Mouse (Mus musculus) CH12.LX (cell line): ENCODE measurements around the gene Cmtm7. TPM values are rescaled to one million over a fixed set of nuclear protein-coding genes. Genes with fewer than 3 reads are reported as not detected.

Source experiments
- DNase-seq: peaks from one replicate; pipeline ENCODE4 v3.0.0-alpha.2; 2013; ENCODE audit errors: extremely low read depth
- H3K27ac ChIP-seq: 2 replicates; pipeline ENCODE4 v1.5.1; 2012; ENCODE audit warnings: low read depth, mild to moderate bottlenecking, control low read depth, moderate library complexity; ENCODE audit not compliant: insufficient read depth
- H3K27me3 ChIP-seq: replicated peaks from 2 replicates; pipeline ENCODE3; 2012; ENCODE audit warnings: inconsistent platforms
- H3K36me3 ChIP-seq, 2 experiments: replicated peaks in 1 of 2; 2 replicates each; pipeline versions ENCODE3 to v1.6.1; 2012; ENCODE audit warnings: inconsistent platforms in 1 of 2, low read length in 1 of 2, mild to moderate bottlenecking in 1 of 2, mixed read lengths in 1 of 2, moderate library complexity in 1 of 2; ENCODE audit not compliant: control insufficient read depth in 1 of 2, insufficient read depth in 1 of 2
- H3K4me1 ChIP-seq, 2 experiments: 2 replicates each; pipeline ENCODE4 v1.6.1; 2012; ENCODE audit warnings: inconsistent platforms in 1 of 2, moderate library complexity in 1 of 2; ENCODE audit not compliant: insufficient read depth in 2 of 2, control insufficient read depth in 1 of 2
- H3K4me2 ChIP-seq: 2 replicates; pipeline ENCODE4 v1.6.1; 2012; ENCODE audit warnings: low read depth, mild to moderate bottlenecking, control low read depth; ENCODE audit not compliant: poor library complexity, insufficient read depth, severe bottlenecking
- H3K4me3 ChIP-seq, 3 experiments: fragments of 150-350 bp in 1 of 3; sonication (generic) in 1 of 3; replicated peaks in 1 of 3; 2 replicates each; pipeline versions ENCODE3 to v1.5.1; 2011 to 2012; ENCODE audit warnings: low read depth in 2 of 3, low read length in 2 of 3, mild to moderate bottlenecking in 2 of 3, moderate library complexity in 2 of 3, control low read depth in 1 of 3, improper control_type of control experiment in 1 of 3, inconsistent platforms in 1 of 3, mixed read lengths in 1 of 3; ENCODE audit not compliant: poor library complexity in 1 of 3
- H3K79me2 ChIP-seq: replicated peaks from 2 replicates; pipeline ENCODE4 v1.6.1; 2012; ENCODE audit warnings: mild to moderate bottlenecking, moderate library complexity; ENCODE audit not compliant: control insufficient read depth, poor library complexity, insufficient read depth, severe bottlenecking; ENCODE audit errors: extremely low read depth
- H3K9ac ChIP-seq: 2 replicates; pipeline ENCODE4 v1.6.1; 2012; ENCODE audit warnings: low read depth, mild to moderate bottlenecking, control low read depth, moderate library complexity; ENCODE audit not compliant: insufficient read depth
- H3K9me3 ChIP-seq: replicated peaks from 2 replicates; pipeline ENCODE3; 2012; ENCODE audit warnings: low read length, inconsistent platforms, mixed read lengths
- CHD1 ChIP-seq: IDR thresholded peaks from 2 replicates; pipeline ENCODE4 v1.6.1; 2012; ENCODE audit warnings: low read depth, low read length, improper control_type of control experiment, inconsistent platforms
- CHD2 ChIP-seq: IDR thresholded peaks from 2 replicates; pipeline ENCODE4 v1.6.1; 2011; ENCODE audit warnings: low read length, improper control_type of control experiment
- E2F4 ChIP-seq: IDR thresholded peaks from 2 replicates; pipeline ENCODE4 v1.6.1; 2011; ENCODE audit warnings: low read depth, low read length, improper control_type of control experiment; ENCODE audit not compliant: insufficient replicate concordance
- ETS1 ChIP-seq: conservative IDR thresholded peaks from 2 replicates; pipeline ENCODE4 v1.6.1; 2012; ENCODE audit warnings: low read depth, mild to moderate bottlenecking, inconsistent platforms, low read length, improper control_type of control experiment, moderate library complexity
- GABPA ChIP-seq: IDR thresholded peaks from 2 replicates; pipeline ENCODE4 v1.6.1; 2012; ENCODE audit warnings: low read depth, low read length, improper control_type of control experiment, inconsistent platforms; ENCODE audit not compliant: insufficient replicate concordance
- JUN ChIP-seq: IDR thresholded peaks from 2 replicates; pipeline ENCODE4 v1.6.1; 2011; ENCODE audit warnings: low read depth, mild to moderate bottlenecking, low read length, improper control_type of control experiment, moderate library complexity; ENCODE audit not compliant: insufficient read depth
- MAFK ChIP-seq: IDR thresholded peaks from 2 replicates; pipeline ENCODE4 v1.6.1; 2011; ENCODE audit warnings: low read length, improper control_type of control experiment; ENCODE audit not compliant: insufficient replicate concordance
- MAX ChIP-seq: IDR thresholded peaks from 2 replicates; pipeline ENCODE4 v1.6.1; 2011; ENCODE audit warnings: low read length, improper control_type of control experiment
- MAZ ChIP-seq: IDR thresholded peaks from 2 replicates; pipeline ENCODE4 v1.6.1; 2012; ENCODE audit warnings: low read depth, mild to moderate bottlenecking, inconsistent platforms, low read length, improper control_type of control experiment, moderate library complexity
- MEF2A ChIP-seq: IDR thresholded peaks from 2 replicates; pipeline ENCODE4 v1.6.1; 2014; ENCODE audit warnings: low read depth, mild to moderate bottlenecking, inconsistent platforms, low read length, improper control_type of control experiment, borderline replicate concordance
- MXI1 ChIP-seq: IDR thresholded peaks from 2 replicates; pipeline ENCODE4 v1.6.1; 2011; ENCODE audit warnings: mild to moderate bottlenecking, low read depth, low read length, improper control_type of control experiment
- MYC ChIP-seq: IDR thresholded peaks from 2 replicates; pipeline ENCODE4 v1.6.1; 2011; ENCODE audit warnings: low read depth, mild to moderate bottlenecking, improper control_type of control experiment, low read length
- NELFE ChIP-seq: IDR thresholded peaks from 2 replicates; pipeline ENCODE4 v1.6.1; 2011; ENCODE audit warnings: low read depth, low read length, improper control_type of control experiment
- NRF1 ChIP-seq: IDR thresholded peaks from 2 replicates; pipeline ENCODE4 v1.6.1; 2014; ENCODE audit warnings: low read depth, mild to moderate bottlenecking, inconsistent platforms, low read length, improper control_type of control experiment, moderate library complexity
- PAX5 ChIP-seq: IDR thresholded peaks from 2 replicates; pipeline ENCODE4 v1.6.1; 2012; ENCODE audit warnings: low read length, inconsistent platforms, mixed read lengths
- POLR2A ChIP-seq: IDR thresholded peaks from 2 replicates; pipeline ENCODE4 v1.6.1; 2011; ENCODE audit warnings: low read depth, mild to moderate bottlenecking, improper control_type of control experiment, low read length
- POLR2AphosphoS2 ChIP-seq: IDR thresholded peaks from 2 replicates; pipeline ENCODE4 v1.6.1; 2011; ENCODE audit warnings: low read depth, low read length, improper control_type of control experiment
- RCOR1 ChIP-seq: conservative IDR thresholded peaks from 2 replicates; pipeline ENCODE4 v1.6.1; 2012; ENCODE audit warnings: low read depth, mild to moderate bottlenecking, inconsistent platforms, low read length, improper control_type of control experiment
- SIN3A ChIP-seq: IDR thresholded peaks from 2 replicates; pipeline ENCODE4 v1.6.1; 2012; ENCODE audit warnings: low read length, improper control_type of control experiment, inconsistent platforms
- TBP ChIP-seq: conservative IDR thresholded peaks from 2 replicates; pipeline ENCODE4 v1.6.1; 2011; ENCODE audit warnings: low read depth, low read length, improper control_type of control experiment
- TCF12 ChIP-seq: IDR thresholded peaks from 2 replicates; pipeline ENCODE4 v1.6.1; 2014; ENCODE audit warnings: low read depth, mild to moderate bottlenecking, inconsistent platforms, low read length, improper control_type of control experiment
- UBTF ChIP-seq: IDR thresholded peaks from 2 replicates; pipeline ENCODE4 v1.6.1; 2012; ENCODE audit warnings: low read depth, mild to moderate bottlenecking, inconsistent platforms, low read length, improper control_type of control experiment, moderate library complexity
- USF1 ChIP-seq: IDR thresholded peaks from 2 replicates; pipeline ENCODE4 v1.6.1; 2014; ENCODE audit warnings: low read depth, mild to moderate bottlenecking, inconsistent platforms, low read length, improper control_type of control experiment
- ZC3H11A ChIP-seq: IDR thresholded peaks from 2 replicates; pipeline ENCODE4 v1.6.1; 2012; ENCODE audit warnings: low read depth, mild to moderate bottlenecking, inconsistent platforms, low read length, improper control_type of control experiment
- ZKSCAN1 ChIP-seq: IDR thresholded peaks from 2 replicates; pipeline ENCODE4 v1.6.1; 2012; ENCODE audit warnings: low read depth, inconsistent platforms, low read length, improper control_type of control experiment, borderline replicate concordance
- ZMIZ1 ChIP-seq: IDR thresholded peaks from 2 replicates; pipeline ENCODE4 v1.6.1; 2012; ENCODE audit warnings: low read depth, mild to moderate bottlenecking, inconsistent platforms, low read length, improper control_type of control experiment
- ZNF384 ChIP-seq: IDR thresholded peaks from 2 replicates; pipeline ENCODE4 v1.6.1; 2012; ENCODE audit warnings: low read depth, low read length, improper control_type of control experiment, inconsistent platforms
- dilution Hi-C: fragments of 300-500 bp; cut with MboI; formaldehyde crosslinking; loops from 2 replicates; pipeline ENCODE4 v1.14.3; 2020; ENCODE audit warnings: low sequenced_read_pairs; ENCODE audit not compliant: extremely low pct_unique_long_range_greater_than_20kb, extremely low pct_ligation_motif_present
- in situ Hi-C: fragments of 300-500 bp; cut with MboI; formaldehyde crosslinking; loops from 3 replicates; pipeline ENCODE4 v1.14.3; 2019; ENCODE audit warnings: low sequenced_read_pairs, low pct_ligation_motif_present, low pct_unique_long_range_greater_than_20kb, mixed read lengths
- polyA plus RNA-seq: library from polyadenylated mRNA; unstranded; fragments of >175 nt; gene quantifications from 2 replicates; pipeline ENCODE4 v1.2.1, GENCODE M21; 2012; ENCODE audit warnings: low read depth; ENCODE audit not compliant: insufficient read length
- total RNA-seq, 2 experiments: library from RNA; depleted of rRNA; stranded (reverse); fragments of 300-350 nt in 1 of 2; fragments of >200 nt in 1 of 2; gene quantifications; 2 replicates each; pipeline ENCODE4 v1.2.3; 2012 to 2014

The Cmtm7 gene
- total and polyA plus RNA-seq, 3 experiments, result 45.5 to 80.8 (median 46.0) TPM

DNA sequence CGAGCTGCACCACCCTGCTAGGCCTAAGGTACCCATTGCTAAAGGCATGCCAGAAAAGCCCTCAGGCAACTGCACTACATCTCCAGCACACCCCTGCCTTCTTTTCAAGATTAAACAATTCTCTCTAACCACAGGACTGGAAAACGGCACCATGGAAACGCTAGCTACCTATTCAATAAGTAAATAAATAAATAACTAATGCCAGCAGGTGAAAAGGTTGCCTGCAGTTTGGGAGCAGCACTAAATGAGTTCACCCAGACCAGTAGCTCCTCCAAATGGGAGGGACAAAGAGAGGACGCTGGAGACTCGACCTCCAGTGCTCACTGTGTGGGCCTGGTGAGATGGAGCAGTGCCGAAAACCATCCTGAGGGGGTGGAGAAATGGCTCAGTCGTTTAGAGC lies 48.7 kb upstream of the Cmtm7 start:
- Histone ChIP-seq H3K36me3 (no peaks in the 10 kb centered on the region), H3K79me2 (no peaks in the 10 kb centered on the region), H3K4me2 (no peak overlapping the region), H3K9me3 (peaks cover 2% of the 10 kb centered on the region), H3K27me3 (no peaks in the 10 kb centered on the region), H3K4me1 (peaks cover 4 to 25% of the 10 kb centered on the region in 2 experiments; a peak in 3 of 4 replicates), H3K9ac (no peak overlapping the region), H3K4me3 (no peak overlapping the region), H3K27ac (no peak overlapping the region)
- dilution Hi-C loops, result no loop called here
- TF ChIP-seq MAFK, result no peak
- TF ChIP-seq ZNF384, result no peak
- no peak for TF ChIP-seq TBP
- no peak for TF ChIP-seq JUN
- no peak for TF ChIP-seq NRF1
- no peak for TF ChIP-seq GABPA
- no peak for TF ChIP-seq POLR2A
- TF ChIP-seq MXI1, result no peak
- no peak for TF ChIP-seq ZKSCAN1
- no peak for TF ChIP-seq CHD2
- no peak for TF ChIP-seq MAX
- no peak for TF ChIP-seq MEF2A
- in situ Hi-C loops, result no loop called here
- no peak for DNase-seq

DNA sequence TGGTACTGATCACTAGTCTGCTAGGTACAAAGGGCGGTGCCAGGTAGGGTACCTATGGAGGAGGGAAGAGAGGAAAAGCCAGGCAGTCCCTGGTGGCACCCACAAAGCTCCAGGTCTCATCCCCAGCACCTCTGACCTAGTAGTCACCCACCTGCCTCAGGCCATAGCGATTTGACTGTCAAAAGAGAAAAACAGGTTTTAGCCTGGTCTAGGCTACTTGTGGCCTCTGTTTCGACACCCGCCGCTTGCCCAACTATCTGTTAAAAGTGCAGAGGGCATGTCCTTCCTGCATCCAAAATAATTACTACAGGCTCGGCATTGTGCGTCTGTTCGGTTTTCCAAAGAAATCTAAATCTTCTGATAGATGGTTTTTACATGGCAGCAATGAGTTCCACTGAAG lies 48.0 kb upstream of the Cmtm7 start:
- in situ Hi-C loops (no loop called here), dilution Hi-C loops (no loop called here)
- DNase-seq, result no peak
- Histone ChIP-seq H3K79me2 (no peaks in the 10 kb centered on the region), H3K36me3 (no peaks in the 10 kb centered on the region), H3K4me1 (peaks cover 4 to 31% of the 10 kb centered on the region in 2 experiments), H3K4me2 (no peak overlapping the region), H3K9me3 (peaks cover 2% of the 10 kb centered on the region), H3K9ac (no peak overlapping the region), H3K4me3 (no peak overlapping the region), H3K27me3 (no peaks in the 10 kb centered on the region), H3K27ac (no peak overlapping the region)
- TF ChIP-seq E2F4 (no peak), MXI1 (no peak), USF1 (no peak), MEF2A (no peak), UBTF (no peak), NELFE (no peak), ZC3H11A (no peak), ETS1 (no peak), POLR2A (no peak), ZMIZ1 (no peak), SIN3A (no peak), TBP (no peak), POLR2AphosphoS2 (no peak), TCF12 (no peak), RCOR1 (no peak), MAZ (no peak), PAX5 (no peak), CHD1 (no peak), MYC (no peak)
